Mouse (Mus musculus): ENCODE results near the gene Trcg1. TPM values are rescaled to one million over a fixed set of nuclear protein-coding genes. Genes with fewer than 3 reads are reported as not detected.

The Trcg1 gene
- not detected for total RNA-seq (2023)

GRCm38 (mm10) chr9:57236256-57236655, at the start of gene Trcg1:
TSS of gene Trcg1 (plus strand) at chr9:57236556.

DNA sequence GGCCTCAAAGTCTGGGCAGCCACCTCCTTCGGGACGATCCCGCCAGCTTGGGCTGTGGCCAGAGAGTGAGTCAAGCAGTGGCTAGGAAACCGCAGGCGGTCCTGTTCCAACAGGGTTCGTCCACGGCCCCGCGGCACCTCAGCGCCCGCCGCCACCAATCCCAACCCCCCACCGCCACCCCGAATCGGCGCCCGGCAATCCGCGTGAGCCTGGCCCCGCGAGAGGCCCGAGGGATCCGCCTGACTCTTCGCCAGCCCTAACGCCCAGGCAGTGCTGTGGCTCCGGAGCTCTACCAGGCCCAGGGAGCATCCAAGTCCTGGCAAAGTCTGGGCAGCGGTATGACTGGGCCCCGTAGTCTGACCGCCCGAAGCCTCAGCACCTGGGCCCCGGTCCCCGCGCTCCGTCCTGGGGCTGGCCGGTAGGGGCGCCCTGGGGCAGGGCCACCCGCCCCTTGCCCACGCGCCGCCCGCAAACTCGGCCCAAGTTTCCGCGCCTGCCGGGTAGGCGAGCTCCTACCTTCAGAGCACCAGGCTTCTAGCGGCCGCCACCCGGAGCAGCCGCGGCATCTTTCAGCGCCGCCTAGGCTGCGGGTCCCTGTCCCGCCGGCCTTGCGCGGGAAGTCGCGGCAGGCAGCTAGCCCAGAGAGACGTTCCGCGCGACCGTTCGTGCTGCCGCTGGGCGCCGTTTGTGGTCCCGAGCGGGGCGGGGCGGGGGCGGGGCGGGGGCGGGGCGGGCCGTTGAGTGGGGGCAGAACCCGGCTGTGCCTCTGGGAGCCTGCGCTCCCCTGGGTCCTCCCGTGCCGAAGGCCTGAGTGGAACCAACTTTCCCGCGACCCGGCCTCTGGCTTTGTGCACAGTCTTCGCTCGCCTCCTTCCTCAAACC, 25.8 kb downstream of the Trcg1 start, which contains the start of gene 1700017B05Rik:
TSS of gene 1700017B05Rik (minus strand) at position 700 of the 882 bp plus-strand sequence.

Other genes starting within 250 kb of the Trcg1 start
- 8.1 TPM for gene Ptpn9, start 241.6 kb upstream of the Trcg1 start, total RNA-seq (2023)
- 101 TPM for gene Sin3a, start 164.5 kb upstream of the Trcg1 start, total RNA-seq (2023)
- 159 TPM for gene Man2c1, start 105.9 kb upstream of the Trcg1 start, total RNA-seq (2023)
- gene Neil1, start 88.3 kb upstream of the Trcg1 start, total RNA-seq (2023) = 38.6 TPM
- 82.2 TPM for gene Commd4, start 78.2 kb upstream of the Trcg1 start, total RNA-seq (2023)
- gene 1700017B05Rik, start 26.1 kb downstream of the Trcg1 start, total RNA-seq (2023) = 62.8 TPM
- gene Ppcdc, start 203.6 kb downstream of the Trcg1 start, total RNA-seq (2023) = 65.5 TPM
- not detected for gene Scamp5, start 231.5 kb downstream of the Trcg1 start, total RNA-seq (2023)